Mouse (Mus musculus) adrenal gland, postnatal 0 days (tissue): Measurements from ENCODE around the gene Tas1r1. TPM values are rescaled to one million over a fixed set of nuclear protein-coding genes. Genes with fewer than 3 reads are reported as not detected.

Source experiments
- polyA plus RNA-seq: library from polyadenylated mRNA; unstranded; fragments of >200 nt; fragmentation: Nextera tagmentation; extraction: Ambion mirVana; gene quantifications from 2 replicates; pipeline ENCODE4 v1.2.1, GENCODE M21; 2015

The Tas1r1 gene
- 0.19 TPM in 1 of 2 replicates, not detected in the other for polyA plus RNA-seq

GRCm38 (mm10) chr4:152038225-152038984, at the start of gene Tas1r1:
Gene Tas1r1 (minus strand): TSS chr4:152038568.

GRCm38 (mm10) chr4:152072121-152072601, 33.8 kb upstream of the Tas1r1 start, which contains the start of gene Plekhg5:
Gene Plekhg5 (plus strand): TSS chr4:152072498.

GRCm38 (mm10) chr4:152038985-152039830, 840 bp upstream of the Tas1r1 start, which contains the start of gene Nol9:
Gene Nol9 (plus strand): TSS chr4:152039321.

GRCm38 (mm10) chr4:152027524-152027923, 10.8 kb downstream of the Tas1r1 start, which contains the start of gene Zbtb48:
Gene Zbtb48 (minus strand): TSS chr4:152027671.

GRCm38 (mm10) chr4:152008622-152009075, 29.7 kb downstream of the Tas1r1 start, which contains the start of gene Klhl21:
Gene Klhl21 (plus strand): TSS chr4:152008803.

GRCm38 (mm10) chr4:151996173-151996950, 42.0 kb downstream of the Tas1r1 start, which contains the start of gene Phf13:
Gene Phf13 (minus strand): TSS chr4:151996258.

GRCm38 (mm10) chr4:151988342-151989109, 49.8 kb downstream of the Tas1r1 start, which contains the start of gene Thap3:
Gene Thap3 (minus strand): TSS chr4:151988997.

Other genes with a start within 250 kb of the Tas1r1 start
- 78.4 and 80.3 TPM in 2 replicates for gene Camta1, start 176.7 kb downstream of the Tas1r1 start, polyA plus RNA-seq
- 26.1 and 50.5 TPM in 2 replicates for gene Dnajc11, start 104.9 kb downstream of the Tas1r1 start, polyA plus RNA-seq
- gene Thap3, start 49.6 kb downstream of the Tas1r1 start, polyA plus RNA-seq, result 30.5 and 39.3 TPM in 2 replicates
- 19.6 and 20.9 TPM in 2 replicates for gene Phf13, start 42.3 kb downstream of the Tas1r1 start, polyA plus RNA-seq
- 7.8 and 9.3 TPM in 2 replicates for gene Klhl21, start 29.8 kb downstream of the Tas1r1 start, polyA plus RNA-seq
- 11.7 and 14.0 TPM in 2 replicates for gene Zbtb48, start 10.9 kb downstream of the Tas1r1 start, polyA plus RNA-seq
- 10.1 and 14.7 TPM in 2 replicates for gene Nol9, start 753 bp upstream of the Tas1r1 start, polyA plus RNA-seq
- 5.9 and 8.2 TPM in 2 replicates for gene Plekhg5, start 33.9 kb upstream of the Tas1r1 start, polyA plus RNA-seq
- gene Tnfrsf25, start 77.4 kb upstream of the Tas1r1 start, polyA plus RNA-seq, result 0.20 and 0.75 TPM in 2 replicates
- 1.3 and 3.3 TPM in 2 replicates for gene Espn, start 113.8 kb upstream of the Tas1r1 start, polyA plus RNA-seq
- gene Hes2, start 120.3 kb upstream of the Tas1r1 start, polyA plus RNA-seq, result 0.13 TPM in 1 of 2 replicates, not detected in the other
- 43.7 and 96.9 TPM in 2 replicates for gene Acot7, start 139.6 kb upstream of the Tas1r1 start, polyA plus RNA-seq
- 6.7 and 13.1 TPM in 2 replicates for gene Gpr153, start 235.7 kb upstream of the Tas1r1 start, polyA plus RNA-seq